Mouse (Mus musculus): Measurements from ENCODE around the gene 1700102P08Rik.

GRCm38 (mm10) chr9:108439176-108439575, 46.6 kb downstream of the 1700102P08Rik start:
- no peak for TF ChIP-seq TBP (IDR thresholded peaks at IDR 0.05; ENCODE audit: low read depth, low read length)
- TF ChIP-seq RCOR1 (IDR thresholded peaks at IDR 0.05; ENCODE audit: low read depth, low read length): no peak
- TF ChIP-seq NELFE (IDR thresholded peaks at IDR 0.05; ENCODE audit: low read depth, low read length): no peak
- TF ChIP-seq KAT2A (conservative IDR thresholded peaks at IDR 0.05; ENCODE audit: low read depth, low read length): no peak
- no peak for TF ChIP-seq CTCF (IDR thresholded peaks at IDR 0.05 in 2 of 3, conservative IDR thresholded peaks at IDR 0.05 in 1 of 3; ENCODE audit: control insufficient read depth in 1 of 3, insufficient read depth in 1 of 3, low read depth in 2 of 3, low read length in 3 of 3, poor library complexity in 1 of 3, severe bottlenecking in 1 of 3)
- no peak for TF ChIP-seq POLR2A (IDR thresholded peaks at IDR 0.05; ENCODE audit: control insufficient read depth in 1 of 2, insufficient read depth in 1 of 2, low read depth in 1 of 2, low read length in 2 of 2, poor library complexity in 1 of 2)
- no peak for TF ChIP-seq SIN3A (IDR thresholded peaks at IDR 0.05; ENCODE audit: low read length)
- TF ChIP-seq JUND (IDR thresholded peaks at IDR 0.05; ENCODE audit: low read depth, low read length): no peak
- TF ChIP-seq GATA1 (IDR thresholded peaks at IDR 0.05; ENCODE audit: low read depth, low read length): no peak
- TF ChIP-seq SMC3 (IDR thresholded peaks at IDR 0.05; ENCODE audit: low read depth, low read length): no peak
- no peak for TF ChIP-seq GABPA (IDR thresholded peaks at IDR 0.05; ENCODE audit: low read depth, low read length)
- no peak for TF ChIP-seq MAZ (IDR thresholded peaks at IDR 0.05; ENCODE audit: low read depth, low read length)
- no peak for TF ChIP-seq ELF1 (IDR thresholded peaks at IDR 0.05; ENCODE audit: low read depth, low read length)
- TF ChIP-seq POLR2AphosphoS5 (IDR thresholded peaks at IDR 0.05; ENCODE audit: borderline replicate concordance, low read depth, low read length): no peak
